Mouse (Mus musculus) neutrophil, adult 59 days (primary cell): ENCODE results near the gene Kifc1. TPM values are rescaled to one million over a fixed set of nuclear protein-coding genes. Genes with fewer than 3 reads are reported as not detected.

ENCODE experiments used
- total RNA-seq, 2 experiments: library from RNA; stranded (reverse); gene quantifications; 1 replicate in 1 of 2; 2 replicates in 1 of 2; pipeline ENCODE4 v1.2.4; 2023

The Kifc1 gene
- 10 to 100 TPM; 45.6 to 48.3 TPM for total RNA-seq

DNA sequence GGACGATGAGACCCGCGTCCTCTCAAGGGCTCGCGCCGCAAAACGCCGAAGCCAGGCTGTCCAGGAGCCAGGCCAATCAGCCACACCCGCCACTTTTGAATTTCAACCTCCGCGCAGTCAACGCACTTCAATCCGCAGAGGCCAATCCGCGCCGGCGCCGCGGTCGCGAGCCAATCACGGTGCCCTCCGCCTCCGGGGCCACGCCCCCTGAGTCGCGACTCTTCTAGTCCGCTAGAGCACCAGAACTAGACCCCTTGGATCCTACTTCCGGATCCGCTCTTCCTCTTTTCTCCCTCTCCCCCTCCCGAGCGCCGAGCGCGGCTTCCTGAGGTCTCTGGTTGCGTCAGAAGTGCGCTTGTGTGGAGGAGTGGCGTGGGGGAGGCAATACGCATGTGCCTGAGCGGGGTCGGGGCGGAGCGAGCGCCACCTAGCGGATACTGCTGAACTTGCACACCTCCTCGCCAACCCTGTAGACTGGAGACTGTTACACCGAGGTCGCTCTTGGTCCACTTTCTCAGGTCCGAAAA is at the start of gene Kifc1:
Kifc1 (minus strand) TSS at position 129 of the 527 bp plus-strand sequence.

DNA sequence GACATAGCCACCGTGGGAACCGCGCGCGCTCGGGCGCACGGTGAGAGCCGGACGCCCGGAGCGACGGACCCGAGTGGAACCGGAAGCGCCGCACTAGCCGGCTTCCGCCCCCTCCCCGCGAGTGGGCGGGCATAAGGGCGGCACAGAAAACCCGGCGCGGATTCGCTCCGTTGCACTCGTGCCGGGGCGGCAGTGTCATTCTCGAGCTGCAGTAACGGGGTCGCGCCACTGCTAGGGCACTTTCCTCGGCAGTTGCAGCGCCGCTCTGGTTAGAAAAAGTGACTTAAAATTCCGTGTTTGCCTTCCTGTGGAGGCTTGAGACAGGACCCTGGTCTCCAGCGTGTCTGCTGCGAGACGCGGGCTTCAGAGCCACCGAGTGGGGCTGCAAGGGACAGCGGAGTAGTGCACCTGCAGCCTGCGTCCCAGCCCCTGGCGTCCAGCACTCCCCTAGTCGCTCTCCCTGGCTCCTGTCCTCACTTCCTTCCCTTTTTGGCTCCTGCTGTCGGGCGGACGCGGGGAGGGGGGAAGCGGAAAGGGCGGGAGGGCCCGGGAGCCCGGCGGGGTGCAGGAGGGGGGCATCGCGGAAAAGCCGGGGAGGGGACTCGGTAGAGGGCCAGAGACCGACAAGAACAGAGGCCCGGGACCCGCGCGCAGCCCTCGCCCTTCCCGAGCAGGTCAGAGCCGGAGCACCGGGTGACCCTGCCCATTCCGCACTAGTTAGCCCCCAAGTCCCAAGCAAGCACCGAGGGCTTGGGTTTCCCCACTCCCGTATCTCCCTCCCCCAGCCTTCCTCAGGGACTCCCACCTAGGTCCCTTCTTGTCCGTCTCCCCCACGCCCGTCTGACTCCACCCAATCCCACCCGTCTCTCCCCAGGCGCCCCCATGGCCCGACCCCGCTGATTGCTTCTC is 39.2 kb upstream of the Kifc1 start, which contains the start of gene Rgl2:
Rgl2 (plus strand) TSS at position 173 of the 909 bp plus-strand sequence.

GRCm38 (mm10) chr17:33915671-33916250 is 25.3 kb upstream of the Kifc1 start, which contains the start of the genes Tapbp and Zbtb22:
Gene Tapbp (plus strand): TSS chr17:33915899.
Gene Zbtb22 (plus strand): TSS chr17:33915904.

GRCm38 (mm10) chr17:33909077-33909868 is 18.8 kb upstream of the Kifc1 start, which contains the start of gene Daxx:
Gene Daxx (plus strand): TSS chr17:33909414.

GRCm38 (mm10) chr17:33904835-33905234 is 14.4 kb upstream of the Kifc1 start, which contains the start of gene Platr17:
Gene Platr17 (plus strand): TSS chr17:33905135.

DNA sequence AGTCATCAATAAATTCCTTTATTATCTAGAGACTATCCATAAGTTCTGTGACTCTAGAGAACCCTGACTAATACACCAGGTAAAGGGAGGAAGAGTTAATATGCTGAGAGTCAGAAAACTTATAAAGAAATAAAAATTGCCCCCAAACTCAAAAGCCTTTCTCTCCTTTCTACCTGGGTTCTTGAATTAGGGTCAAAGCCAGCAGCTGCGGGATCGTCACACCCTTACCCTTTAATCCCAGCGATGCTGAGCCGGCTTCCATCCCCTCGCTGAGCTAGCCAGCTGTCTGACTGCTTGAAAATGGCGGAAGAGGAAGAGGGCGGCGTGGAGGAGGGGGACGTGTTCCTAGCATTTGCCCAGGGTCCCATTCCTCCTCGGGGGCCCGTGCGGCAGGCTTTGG is 16.9 kb downstream of the Kifc1 start, which contains the start of gene Gm7029:
Gm7029 (plus strand) TSS at position 301 of the 400 bp plus-strand sequence.

DNA sequence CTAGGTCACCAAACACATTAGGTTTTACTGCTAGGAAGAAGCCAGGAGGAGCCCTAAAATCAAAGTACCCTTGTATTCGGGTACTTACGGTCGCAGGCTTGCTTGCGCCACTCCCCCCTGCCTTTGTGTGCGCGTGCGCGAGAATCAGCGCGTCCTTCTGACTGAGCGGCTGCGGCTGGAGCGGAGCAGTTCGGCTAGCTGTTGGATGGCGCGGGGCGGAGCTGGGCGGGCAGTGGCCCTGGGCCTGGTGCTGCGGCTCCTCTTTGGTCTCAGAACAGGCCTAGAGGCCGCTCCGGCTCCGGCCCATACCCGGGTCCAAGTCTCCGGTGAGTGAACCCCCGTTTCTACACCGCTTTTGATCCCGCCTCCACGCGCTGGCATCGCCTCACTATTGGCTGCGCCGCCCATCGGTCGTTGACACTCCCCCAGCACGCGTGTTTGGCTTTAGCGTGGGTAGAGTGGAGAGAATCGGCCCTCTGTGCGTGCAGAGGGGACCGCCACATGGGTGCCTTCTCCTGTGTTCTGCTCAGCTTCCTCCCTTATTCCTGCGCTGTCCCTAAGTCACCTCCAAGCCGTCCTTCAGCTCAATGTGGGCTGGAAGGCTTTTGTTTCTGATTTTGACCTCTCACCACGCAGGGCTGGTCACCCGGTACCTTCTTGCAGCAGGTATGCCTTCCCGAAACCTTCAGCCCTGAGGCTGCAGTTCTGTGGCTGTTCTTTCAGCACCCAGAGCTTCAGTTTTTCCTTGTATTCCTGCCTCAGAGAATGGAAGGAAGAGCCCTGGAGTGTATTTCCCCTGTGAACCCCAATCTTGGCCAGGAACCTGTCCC is 47.3 kb downstream of the Kifc1 start, which contains the start of gene Cd320:
Cd320 (plus strand) TSS at position 126 of the 830 bp plus-strand sequence.

Other genes with a start within 250 kb of the Kifc1 start
- gene Hnrnpm, start 203.8 kb downstream of the Kifc1 start, total RNA-seq = 100 to 1,000 TPM; 181 to 236 TPM
- gene March2, start 172.0 kb downstream of the Kifc1 start, total RNA-seq = 10 to 100 TPM; 58.9 to 59.2 TPM
- gene Rab11b, start 130.1 kb downstream of the Kifc1 start, total RNA-seq = 100 to 1,000 TPM; 174 to 180 TPM
- gene Angptl4, start 108.8 kb downstream of the Kifc1 start, total RNA-seq = 1 to 10 TPM; 1.1 to 1.2 TPM
- 1 to 10 TPM; 4.7 to 7.4 TPM for gene Kank3, start 80.1 kb downstream of the Kifc1 start, total RNA-seq
- 1,000 to 10,000 TPM; 1,073 to 1,248 TPM for gene Rps28, start 66.1 kb downstream of the Kifc1 start, total RNA-seq
- 100 to 1,000 TPM; 110 to 135 TPM for gene Ndufa7, start 66.1 kb downstream of the Kifc1 start, total RNA-seq
- gene Cd320, start 47.6 kb downstream of the Kifc1 start, total RNA-seq = 1 to 10 TPM; 1.1 to 1.5 TPM
- gene Gm7029, start 16.8 kb downstream of the Kifc1 start, total RNA-seq = not detected
- under 1 TPM in 1 of 2 experiments, not detected in 1; 0.66 TPM for gene Platr17, start 14.5 kb upstream of the Kifc1 start, total RNA-seq
- 10 to 100 TPM; 42.9 to 43.9 TPM for gene Daxx, start 18.8 kb upstream of the Kifc1 start, total RNA-seq
- gene Tapbp, start 25.2 kb upstream of the Kifc1 start, total RNA-seq = 100 to 1,000 TPM; 238 to 240 TPM
- 10 to 100 TPM; 32.0 to 36.2 TPM for gene Zbtb22, start 25.2 kb upstream of the Kifc1 start, total RNA-seq
- gene Rgl2, start 38.9 kb upstream of the Kifc1 start, total RNA-seq = 100 to 1,000 TPM; 208 to 226 TPM
- 10 to 100 TPM; 56.6 to 57.6 TPM for gene Pfdn6, start 49.7 kb upstream of the Kifc1 start, total RNA-seq
- gene Wdr46, start 50.0 kb upstream of the Kifc1 start, total RNA-seq = 10 to 100 TPM; 18.7 to 20.9 TPM
- gene B3galt4, start 60.8 kb upstream of the Kifc1 start, total RNA-seq = 10 to 100 TPM; 10.7 to 12.0 TPM
- 10 to 100 TPM; 51.7 to 59.1 TPM for gene Vps52, start 65.2 kb upstream of the Kifc1 start, total RNA-seq
- 100 to 1,000 TPM; 438 to 472 TPM for gene Rps18, start 65.3 kb upstream of the Kifc1 start, total RNA-seq
- 100 to 1,000 TPM; 950 to 982 TPM for gene H2-K1, start 109.7 kb upstream of the Kifc1 start, total RNA-seq
- 10 to 100 TPM; 13.7 to 14.8 TPM for gene Ring1, start 134.0 kb upstream of the Kifc1 start, total RNA-seq
- gene H2-Ke6, start 137.4 kb upstream of the Kifc1 start, total RNA-seq = 10 to 100 TPM; 69.5 to 70.9 TPM
- 10 to 100 TPM; 60.0 to 81.8 TPM for gene Slc39a7, start 141.0 kb upstream of the Kifc1 start, total RNA-seq
- gene Rxrb, start 141.2 kb upstream of the Kifc1 start, total RNA-seq = 10 to 100 TPM; 57.4 to 59.4 TPM
- 1 to 10 TPM; 4.2 to 7.9 TPM for gene Col11a2, start 148.8 kb upstream of the Kifc1 start, total RNA-seq
- gene H2-Oa, start 201.7 kb upstream of the Kifc1 start, total RNA-seq = 1 to 10 TPM; 1.5 to 1.8 TPM
- gene H2-DMa, start 228.9 kb upstream of the Kifc1 start, total RNA-seq = 10 to 100 TPM; 52.3 to 73.6 TPM
- 100 to 1,000 TPM; 173 to 194 TPM for gene Brd2, start 232.0 kb upstream of the Kifc1 start, total RNA-seq